Mouse (Mus musculus) left cerebral cortex, postnatal 25 days (tissue): Measurements from ENCODE around the gene Tgtp2. TPM values are rescaled to one million over a fixed set of nuclear protein-coding genes. Genes with fewer than 3 reads are reported as not detected.
"Not testable (repeated sequence)": the region's sequence is repeated elsewhere in the genome, so short reads cannot be mapped to it uniquely, and the experiment has no call there.

Experiments
- DNase-seq, 2 experiments: peaks; one replicate each; pipeline ENCODE4 v3.0.0; 2022; ENCODE audit warnings: low spot score in 2 of 2, mixed read lengths in 1 of 2
- intact Hi-C: fragments of 180-260 bp; cut with DNase I; formaldehyde crosslinking; loops from one replicate; pipeline ENCODE4 v1.15.1; 2025
- total RNA-seq, 2 experiments: library from RNA; stranded (reverse); gene quantifications; 2 replicates each; pipeline ENCODE4 v1.2.3; 2021

The Tgtp2 gene
- total RNA-seq, 2 experiments from 2014 or later, result 0.21 TPM; not detected in 1

DNA sequence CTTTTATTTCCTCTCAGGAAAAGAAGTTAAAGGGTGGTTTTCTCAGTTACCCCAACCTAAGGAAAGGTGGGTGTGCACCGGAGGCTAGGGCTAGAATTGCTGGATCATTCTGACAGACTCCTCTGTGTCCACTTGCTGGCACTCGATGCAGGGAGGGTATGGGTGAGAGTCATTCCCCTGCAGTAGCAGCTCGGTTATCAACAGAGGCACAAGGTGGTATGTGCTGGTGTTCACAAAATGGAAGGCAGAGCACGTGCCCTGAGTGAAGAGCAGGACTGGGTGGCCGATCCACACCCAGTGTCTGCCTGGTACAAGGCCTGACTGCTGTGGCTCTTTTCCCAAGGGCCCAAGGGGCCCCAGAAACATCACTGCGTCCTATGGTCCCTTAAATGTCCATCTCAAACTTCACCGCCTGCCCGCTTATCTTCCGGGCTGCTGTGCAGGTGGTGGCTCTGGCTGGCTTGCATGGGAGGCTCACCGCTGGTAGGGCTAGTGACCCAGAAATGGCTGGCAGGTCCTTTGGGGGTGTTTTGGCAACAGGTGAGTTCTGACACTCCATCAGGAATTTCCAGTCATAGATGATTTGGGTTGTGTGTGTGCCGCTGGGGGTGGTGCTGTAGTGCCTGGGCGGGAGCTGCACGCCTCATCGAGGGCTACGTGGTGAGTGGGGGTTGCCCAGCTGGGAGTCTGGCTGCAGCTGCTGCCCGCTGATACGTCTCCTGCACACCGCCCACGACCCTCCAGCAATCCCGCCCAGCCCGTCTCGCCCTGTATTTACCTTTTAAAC, 24.0 kb upstream of the Tgtp2 start:
- DNase-seq, result no peak
- intact Hi-C loops, result no loop called here

DNA sequence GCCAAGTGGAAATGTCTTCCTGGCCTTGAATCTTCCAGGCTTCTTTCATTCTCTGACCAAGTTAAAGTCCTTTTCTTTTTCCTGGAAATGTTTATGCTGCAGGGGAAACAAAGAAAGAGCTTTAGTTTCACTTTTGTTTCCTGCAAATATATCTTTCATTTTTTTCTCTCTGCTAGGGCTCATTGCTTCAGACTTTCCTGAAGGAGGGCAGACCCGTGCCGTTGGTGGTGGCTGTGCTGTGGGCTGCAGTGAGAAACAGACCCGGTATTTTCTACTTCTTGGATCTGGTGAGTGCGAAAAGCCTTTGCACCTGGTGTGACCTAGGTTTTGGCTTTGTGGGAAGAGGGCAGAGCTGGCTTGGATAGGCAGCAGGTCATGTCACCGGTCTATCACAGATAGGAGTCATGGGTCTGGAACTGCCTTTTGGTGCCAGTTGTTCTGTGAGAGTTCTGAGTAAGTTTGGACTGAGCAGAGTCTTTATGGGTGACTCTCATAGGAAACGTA, 22.9 kb upstream of the Tgtp2 start:
- DNase-seq, result no peak
- intact Hi-C loops, result no loop called here

DNA sequence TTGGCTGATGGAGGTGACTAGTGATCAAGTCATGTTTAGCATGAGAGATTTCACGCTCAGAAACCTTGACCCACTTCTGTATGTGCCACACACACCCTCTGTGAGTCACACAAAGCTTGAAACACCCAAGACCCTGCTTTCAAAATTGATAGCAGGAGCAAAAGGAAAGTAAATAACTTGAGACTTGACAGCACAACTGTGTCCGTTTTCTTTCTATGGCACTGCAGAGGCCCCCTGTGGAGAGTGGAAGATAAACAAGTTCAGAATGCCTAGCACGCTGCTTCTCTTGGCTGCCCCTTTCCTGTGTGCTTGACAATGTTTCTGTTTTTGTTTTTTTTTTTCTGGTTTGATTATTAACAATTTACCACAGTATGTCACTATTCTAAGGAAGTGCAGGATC, 20.9 kb upstream of the Tgtp2 start:
- intact Hi-C loops, result no loop called here

DNA sequence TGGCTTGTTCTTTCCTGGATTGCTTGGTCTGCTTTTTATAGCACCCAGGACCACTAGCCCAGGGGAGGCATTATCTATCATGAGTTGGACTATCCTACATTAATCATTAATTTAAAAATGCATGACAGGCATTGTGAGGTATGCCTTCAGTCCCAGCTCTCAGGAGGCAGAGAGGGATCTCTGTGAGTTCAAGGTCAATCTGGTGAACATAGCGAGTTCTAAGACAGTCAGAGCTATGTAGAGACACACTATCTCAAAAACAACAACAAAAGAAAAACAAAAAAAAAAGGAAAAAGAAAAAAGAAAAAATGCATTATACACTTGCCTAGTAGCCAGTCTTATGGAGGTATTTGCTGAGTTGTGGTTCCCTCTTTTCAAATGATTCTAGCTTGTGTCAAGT, 20.4 kb upstream of the Tgtp2 start:
- intact Hi-C loops, result no loop called here
- no peak for DNase-seq

More for the DNA sequence above, 20.9 kb upstream of the Tgtp2 start:
- DNase-seq, result no peak

DNA sequence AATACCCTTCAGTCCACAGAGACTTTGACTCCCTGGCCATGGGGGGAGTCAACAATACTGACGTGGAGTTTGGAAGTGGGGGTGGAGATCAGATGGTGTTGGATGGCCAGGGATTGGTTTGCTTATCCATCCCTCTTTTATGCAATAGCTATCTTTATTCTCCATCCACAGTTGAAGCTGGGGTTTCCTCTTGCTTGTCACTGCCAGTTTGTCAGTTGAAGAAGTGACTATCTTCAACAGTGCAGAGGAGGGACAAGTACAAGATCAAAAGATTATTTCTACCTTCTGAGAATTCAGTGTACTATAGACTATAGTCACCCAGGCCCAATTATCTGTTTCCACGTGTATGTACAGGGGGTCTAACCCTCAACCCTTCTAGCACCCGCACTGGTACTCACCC, 19.8 kb upstream of the Tgtp2 start:
- no peak for DNase-seq
- intact Hi-C loops, result no loop called here

DNA sequence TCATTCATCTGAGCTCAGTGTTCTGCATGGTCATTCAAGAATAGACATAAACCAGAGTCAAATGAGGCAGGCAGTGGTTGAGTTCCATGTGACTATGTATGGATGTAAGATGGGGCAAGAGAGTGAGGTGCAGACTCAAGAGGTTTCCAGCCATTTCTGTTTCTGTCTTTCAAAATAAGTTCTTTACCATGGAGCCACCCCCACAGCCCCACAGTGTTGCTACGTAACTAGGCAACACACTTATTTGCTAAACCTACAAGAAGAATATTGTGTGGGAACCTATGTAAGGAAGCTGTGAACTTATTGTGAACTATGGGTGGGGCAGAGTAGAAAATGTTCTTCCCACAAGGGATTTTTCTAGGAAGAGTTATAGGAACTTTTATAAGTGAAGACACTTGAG, 19.1 kb upstream of the Tgtp2 start:
- DNase-seq, result peak; percentile 18 to 67
- intact Hi-C loops, result no loop called here

DNA sequence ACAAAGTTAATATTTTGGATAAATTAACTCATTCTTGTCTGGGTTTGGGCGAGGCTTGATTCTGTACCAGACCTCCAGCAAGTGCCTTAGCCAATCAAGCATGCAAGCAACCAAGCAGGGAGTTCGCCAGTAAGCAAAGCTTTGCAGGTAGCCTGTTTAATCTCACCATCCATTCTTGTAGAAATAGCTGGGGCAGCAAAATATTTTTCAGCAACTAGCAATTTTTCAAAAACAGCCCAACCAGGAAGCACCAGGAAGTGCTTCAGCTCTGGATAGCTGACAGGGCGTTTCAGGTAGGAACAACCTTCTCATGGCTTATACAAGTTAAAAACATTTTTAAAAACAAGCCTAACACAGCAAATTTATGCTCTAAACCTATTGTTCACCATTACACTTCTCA, 17.9 kb upstream of the Tgtp2 start:
- DNase-seq, result no peak
- intact Hi-C loops, result no loop called here

DNA sequence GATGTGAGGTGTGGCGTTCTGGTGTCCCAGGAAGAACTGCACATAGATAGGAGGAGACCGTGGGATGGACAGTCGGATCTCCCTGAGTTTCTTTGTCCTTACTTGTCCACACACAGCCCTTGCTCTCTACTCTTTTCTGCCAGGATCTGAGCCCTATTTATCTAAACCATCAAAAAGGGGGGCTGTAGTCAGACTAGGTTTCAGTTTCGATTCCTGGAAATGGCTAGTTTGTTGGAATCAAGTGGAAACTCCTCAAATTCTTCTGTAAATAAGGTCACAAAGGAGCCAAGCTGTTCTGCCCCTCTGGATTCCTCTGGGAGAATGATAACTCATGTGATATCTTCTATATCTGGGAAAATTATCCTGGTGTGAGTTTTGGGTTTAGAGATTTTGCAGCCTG, 17.4 kb upstream of the Tgtp2 start:
- no peak for DNase-seq
- intact Hi-C loops, result no loop called here

DNA sequence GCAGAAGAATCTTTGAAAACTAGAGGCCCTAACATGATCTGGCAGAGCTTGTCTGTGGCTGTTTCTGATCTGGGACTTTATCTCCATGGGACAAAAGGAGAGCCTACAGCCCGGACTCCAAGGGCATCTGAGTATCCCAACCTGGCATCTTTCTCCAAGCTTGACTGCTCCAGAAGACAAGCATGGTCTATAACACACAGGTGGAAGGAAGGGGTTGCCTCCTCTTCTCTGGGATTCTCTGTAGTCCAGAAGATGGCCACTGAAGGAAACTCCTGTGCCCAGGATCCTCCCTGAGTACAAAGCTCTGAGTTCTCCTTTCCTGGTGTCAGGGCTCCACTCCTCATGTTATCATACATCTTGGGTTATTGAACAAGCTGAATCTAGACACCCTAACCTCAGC, 16.6 kb upstream of the Tgtp2 start:
- no peak for DNase-seq
- intact Hi-C loops, result no loop called here

DNA sequence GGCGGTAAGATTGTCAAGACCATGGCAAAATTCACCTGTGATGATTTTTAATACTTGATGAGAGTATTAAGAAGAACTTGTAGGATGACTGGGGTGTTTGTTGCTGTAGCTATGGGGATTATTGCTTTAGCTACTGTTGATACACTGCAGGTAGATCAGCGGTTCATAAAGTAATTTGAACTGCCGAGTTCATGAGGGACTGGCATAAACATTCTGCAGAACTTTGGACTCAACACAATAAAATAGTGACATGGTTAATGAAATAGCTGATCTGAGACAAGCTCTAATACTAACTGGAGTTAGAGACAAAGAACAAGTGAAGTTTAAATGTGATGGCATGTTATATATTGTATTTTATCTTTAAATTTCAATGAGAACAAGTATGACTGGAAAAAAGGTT, 14.7 kb upstream of the Tgtp2 start:
- intact Hi-C loops, result loop anchor here (5.0 kb wide), 1 partner anchor 81 kb away; no protein-coding TSS in a partner anchor
- DNase-seq, result no peak

DNA sequence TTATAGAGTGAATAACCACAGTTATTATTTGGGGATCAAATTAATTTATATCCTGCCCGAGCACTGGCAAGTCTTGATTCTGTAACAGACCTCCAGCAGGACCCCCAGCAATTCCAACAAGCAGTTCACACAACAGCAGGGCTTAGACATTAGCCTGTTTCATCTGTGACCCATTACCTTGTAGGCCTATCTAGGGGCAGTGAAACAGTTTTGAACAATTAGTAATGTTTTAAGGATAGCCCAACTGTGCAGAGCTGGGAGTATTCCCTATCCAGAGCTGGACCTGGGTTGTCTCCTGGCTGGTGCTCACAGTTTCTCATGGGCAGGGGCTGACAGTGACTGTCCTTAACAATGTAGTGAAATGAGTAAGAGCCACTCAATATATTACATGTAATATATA, 13.0 kb upstream of the Tgtp2 start:
- intact Hi-C loops, result loop anchor here (5.0 kb wide), 1 partner anchor 80 kb away; no protein-coding TSS in a partner anchor
- no peak for DNase-seq

DNA sequence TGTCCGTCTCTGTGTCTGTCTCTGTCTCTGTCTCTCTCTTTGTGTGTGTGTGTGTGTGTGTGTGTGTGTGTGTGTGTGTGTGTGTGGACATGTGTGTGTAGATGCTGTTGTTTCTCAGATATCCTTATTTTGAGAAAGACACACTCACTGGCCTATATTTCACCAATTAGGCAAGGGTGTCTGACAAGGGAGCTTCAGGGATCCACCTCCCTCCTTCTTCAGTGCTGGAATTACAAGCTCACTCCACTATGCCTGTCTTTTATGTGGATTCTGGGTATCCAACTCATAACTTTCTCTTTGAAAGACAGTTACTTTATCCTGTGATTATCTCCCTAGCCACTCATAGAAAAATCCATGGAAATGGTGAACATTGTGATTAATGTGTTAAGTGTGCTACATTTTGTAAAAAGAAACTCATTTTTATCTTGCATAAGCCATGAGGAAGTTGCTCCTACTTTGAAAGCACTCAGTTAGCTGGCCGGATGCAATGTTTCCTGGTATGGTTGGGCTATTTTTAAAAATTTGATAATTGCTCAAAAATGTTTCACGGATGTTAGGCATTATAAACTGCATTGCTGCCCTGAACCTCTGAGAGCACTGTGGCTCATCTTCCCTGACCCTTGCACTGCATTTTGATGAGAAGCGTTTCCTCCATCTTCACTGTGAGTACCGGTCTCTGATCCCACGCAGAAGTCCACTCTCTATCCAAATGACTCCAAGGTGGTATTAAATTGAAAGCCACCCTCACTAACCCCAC, 12.2 kb upstream of the Tgtp2 start, which contains the start of gene Ifi47:
Gene Ifi47 (plus strand): TSS at position 587 of the 757 bp plus-strand sequence.
- intact Hi-C loops, result loop anchor here (5.0 kb wide), 1 partner anchor 79 kb away; no protein-coding TSS in a partner anchor
- not testable (repeated sequence) for DNase-seq

DNA sequence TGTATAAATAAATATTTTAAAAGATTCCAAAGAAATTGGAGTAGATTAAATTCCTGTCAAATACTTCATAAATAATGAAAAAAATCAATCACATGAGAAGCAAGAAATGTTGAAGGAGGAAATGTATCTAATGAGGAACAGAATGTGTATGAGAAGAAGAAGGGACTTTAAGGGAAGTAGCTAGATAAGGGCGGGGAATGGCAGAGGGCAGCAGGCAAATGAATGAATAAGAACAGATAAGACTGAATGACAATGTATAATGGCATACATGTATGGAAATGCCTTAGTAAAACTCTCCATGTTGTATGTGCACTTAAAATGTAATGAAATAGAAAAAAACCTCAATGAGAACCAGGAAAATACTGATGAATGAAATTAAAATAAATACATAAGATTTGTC, 4.4 kb upstream of the Tgtp2 start:
- DNase-seq, result no peak
- intact Hi-C loops, result no loop called here

DNA sequence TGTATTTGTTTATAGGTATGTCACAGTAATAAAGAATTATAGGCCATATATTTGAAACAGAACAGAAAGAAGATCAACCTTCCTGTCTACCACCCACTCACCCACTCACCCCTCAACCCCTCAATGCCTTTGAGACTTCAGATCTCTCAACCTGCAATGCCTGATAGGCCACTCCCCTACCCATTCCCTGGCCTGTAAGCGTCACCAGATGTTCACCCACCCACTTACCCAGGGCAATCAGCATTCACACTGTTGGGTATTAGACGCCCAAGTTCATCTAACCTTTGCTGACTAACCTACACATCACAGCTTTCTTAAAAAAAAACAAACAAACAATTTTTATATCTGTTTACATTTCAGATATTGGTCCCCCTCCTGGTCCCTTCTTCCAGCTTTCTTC, 2.1 kb downstream of the Tgtp2 start:
- intact Hi-C loops, DNase-seq: not testable (repeated sequence)

DNA sequence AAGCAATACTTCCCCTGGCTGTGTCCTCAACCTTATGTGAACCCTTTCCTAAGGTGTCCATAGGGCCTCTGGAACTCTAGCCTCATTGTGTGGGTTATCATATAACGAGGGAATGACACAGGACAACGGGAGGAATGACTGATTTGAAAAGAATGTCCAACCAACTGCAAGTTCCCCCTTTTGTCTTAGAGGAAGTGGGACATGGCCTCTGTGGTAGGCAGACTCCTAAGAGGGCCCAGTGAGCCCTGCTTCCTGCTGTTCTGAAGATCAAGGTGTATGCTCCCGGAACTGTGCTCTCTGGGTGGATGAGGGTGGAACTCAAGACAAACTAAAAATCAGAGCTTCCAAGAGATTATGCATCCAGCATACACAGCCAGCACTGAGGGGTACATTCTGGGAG, 3.9 kb downstream of the Tgtp2 start:
- intact Hi-C loops, DNase-seq: not testable (repeated sequence)

DNA sequence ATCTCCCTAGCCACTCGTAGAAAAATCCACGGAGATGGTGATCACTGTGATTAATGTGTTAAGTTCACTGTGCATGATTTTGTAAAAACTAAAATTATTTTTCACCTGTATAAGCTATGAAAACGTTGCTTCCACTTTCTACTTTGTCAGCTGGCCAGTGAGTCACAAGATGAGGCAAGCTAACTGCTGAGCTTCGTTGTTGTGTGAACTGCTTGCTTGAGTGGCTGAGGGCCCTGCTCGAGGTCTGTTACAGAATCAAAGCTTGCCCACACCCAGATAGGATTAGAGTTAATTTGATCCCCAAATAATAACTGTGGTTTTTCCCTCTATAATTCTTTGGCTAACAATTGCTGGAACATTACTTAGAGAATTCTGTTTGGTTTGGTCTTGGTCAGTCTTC, 12.1 kb downstream of the Tgtp2 start:
- DNase-seq, intact Hi-C loops: not testable (repeated sequence)

DNA sequence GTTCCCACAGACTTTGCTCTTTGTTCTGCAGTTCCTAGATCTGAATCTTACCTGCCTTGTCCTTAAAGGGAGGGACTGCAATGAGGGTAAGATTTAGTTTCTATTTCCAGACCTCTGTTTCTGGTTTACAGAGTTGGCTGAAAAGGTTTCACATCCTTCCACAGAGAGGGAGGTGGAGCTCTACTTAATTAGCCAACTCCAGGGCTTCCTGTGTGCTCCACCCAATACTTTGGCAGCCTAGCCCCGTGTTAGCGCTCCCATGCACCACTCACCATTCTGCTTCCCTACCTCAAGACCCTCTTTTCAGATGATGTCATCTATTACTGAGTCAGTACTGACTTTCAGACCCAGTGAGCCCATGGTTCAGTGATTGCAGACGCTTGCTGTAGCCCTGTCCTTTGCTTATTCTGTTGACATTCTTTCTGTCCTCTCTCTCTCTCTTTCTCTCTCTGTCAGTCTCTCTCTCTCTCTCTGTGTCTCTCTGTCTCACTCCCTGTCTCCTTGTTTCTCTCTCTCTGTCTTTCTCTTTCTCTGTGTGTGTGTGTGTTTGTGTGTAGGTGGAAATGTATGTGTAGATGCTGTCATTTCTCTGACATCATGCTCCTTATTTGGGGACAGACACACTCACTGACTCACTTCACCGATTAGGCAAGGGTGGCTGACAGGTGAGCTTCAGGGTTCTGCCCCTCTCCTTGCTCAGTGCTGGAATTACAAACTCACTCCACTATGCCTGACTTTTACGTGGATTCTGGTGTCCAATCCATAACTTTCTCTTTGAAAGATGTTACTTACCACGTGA, 12.7 kb downstream of the Tgtp2 start, which contains the start of gene 9930111J21Rik2:
Gene 9930111J21Rik2 (minus strand): TSS at position 150 of the 799 bp plus-strand sequence.
- intact Hi-C loops, DNase-seq: not testable (repeated sequence)

DNA sequence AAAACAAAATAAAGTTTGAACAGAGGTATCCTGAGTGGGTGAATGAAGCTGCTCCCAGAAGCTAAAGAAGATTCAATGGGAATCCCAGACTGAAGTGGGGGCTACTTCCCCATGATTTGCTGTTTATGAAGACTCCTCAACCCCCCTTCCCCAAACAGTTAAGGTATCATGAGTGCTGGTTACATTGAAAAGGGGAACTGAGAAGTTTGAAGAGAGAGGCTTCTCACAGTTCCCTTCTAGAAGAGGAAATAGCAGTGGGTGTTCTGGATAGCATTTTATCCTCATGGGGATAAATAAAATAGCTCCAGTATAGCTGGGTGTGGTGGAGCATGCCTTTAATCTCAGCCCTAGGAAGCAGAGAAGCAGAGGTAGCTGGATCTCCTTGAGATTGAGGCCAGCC, 13.9 kb downstream of the Tgtp2 start:
- DNase-seq, intact Hi-C loops: not testable (repeated sequence)

DNA sequence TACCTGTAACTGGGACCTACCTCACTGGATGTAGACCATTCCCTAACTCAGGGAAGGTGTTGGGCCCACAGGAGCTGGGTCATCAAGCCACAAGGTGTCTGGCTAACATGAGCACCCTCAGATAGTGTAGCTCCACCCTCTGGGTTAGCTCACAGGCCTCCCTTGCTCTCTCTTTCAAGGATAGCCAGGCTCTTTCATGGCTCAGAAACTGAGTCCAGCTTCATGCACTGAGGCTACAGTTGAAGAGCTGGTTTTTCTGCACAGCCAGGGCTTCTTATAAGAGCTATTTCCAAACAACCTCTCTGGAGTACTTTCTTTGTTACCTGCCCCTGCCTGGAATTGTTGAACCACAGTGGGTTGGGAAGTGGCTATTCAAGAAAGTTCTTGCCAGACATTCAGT, 51.9 kb downstream of the Tgtp2 start:
- intact Hi-C loops, DNase-seq: not testable (repeated sequence)
